In the genomic region with DNA sequence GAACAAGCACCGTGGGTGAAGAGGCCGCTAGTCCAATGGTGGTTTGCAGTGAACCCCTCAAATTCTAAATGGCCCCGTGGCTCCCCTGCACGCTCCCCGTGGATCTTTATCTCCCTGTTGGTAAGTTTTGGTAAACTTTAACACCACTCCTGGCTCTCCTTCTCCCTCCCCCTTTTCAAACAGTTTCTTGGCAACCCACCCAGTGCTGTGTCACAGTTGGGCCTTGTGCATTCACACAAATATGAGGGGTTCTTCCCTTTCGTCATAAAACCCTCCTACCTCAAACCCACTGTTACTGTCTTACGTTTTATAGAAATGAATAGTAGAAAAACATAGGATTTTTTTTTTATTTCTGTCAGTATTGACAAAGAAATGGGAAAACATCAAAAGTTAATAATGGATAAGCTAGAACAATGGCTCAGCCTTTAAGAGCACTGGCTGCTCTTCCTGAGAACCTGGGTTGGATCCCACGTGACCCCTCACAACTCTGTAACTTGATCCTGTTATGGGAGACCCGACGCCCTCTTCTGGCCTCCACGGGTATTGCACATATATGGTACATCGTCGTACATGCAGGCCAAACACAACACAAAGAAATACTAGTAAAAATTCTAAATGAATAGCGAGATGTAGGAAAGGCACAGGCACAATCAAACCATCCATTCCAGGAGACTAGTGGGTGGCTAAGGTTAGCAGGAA, we compare ENCODE assay signal across 15 mouse cellular contexts.
A peak's percentile ranks its signal among the peaks of the same experiment; 100 is the strongest.
DNase-seq lines count a peak whose midpoint lies in the region; ATAC-seq and TF ChIP-seq lines count a peak whose summit lies in the region.
"Had no signal": no experiment of that assay in that cellular context is flagged by ENCODE, and none has a peak within 500 bp of the region (broad histone marks: within the 10 kb centered on the region; RNA-seq: fewer than 3 reads in every experiment).

No protein-coding gene starts in this region.

- no peak overlapping the region for H3K4me3 ChIP-seq in cerebellum, adult 2 months (replicated peaks; ENCODE audit: insufficient read depth, low read depth, low read length)
- no peak overlapping the region for H3K4me3 ChIP-seq in liver, embryonic 12.5 days
- H3K4me3 ChIP-seq: limb, embryonic 12.5 days; neural tube, embryonic 15.5 days had no signal

- POLR2A ChIA-PET in Patski (lab: Charles Lee), result no interaction called here

- no peak overlapping the region for H3K4me2 ChIP-seq in liver, embryonic 12.5 days
- H3K4me2 ChIP-seq: limb, embryonic 12.5 days; midbrain, embryonic 11.5 days; neural tube, embryonic 15.5 days had no signal

- CTCF ChIA-PET in Patski (lab: Charles Lee), result interaction anchor here (1.2 kb wide), 1 partner anchor 13 kb away, joined by 3 read pairs; no protein-coding TSS in a partner anchor

- TF ChIP-seq POLR2A in cerebellum, adult 2 months (IDR thresholded peaks at IDR 0.05; ENCODE audit: borderline replicate concordance, insufficient read depth, low read length), result no peak

- in situ Hi-C loops in Patski (cut with MboI; ENCODE audit: low pct_unique_long_range_greater_than_20kb), result no loop called here

- 0 out of 2 replicates have a peak, but pooled peaks have one; percentile 8 for TF ChIP-seq CTCF in cerebellum, adult 2 months (IDR thresholded peaks at IDR 0.05; ENCODE audit: borderline replicate concordance, insufficient read depth, low read depth, low read length)
- peak; percentile 54 for TF ChIP-seq CTCF in Patski (IDR thresholded peaks at IDR 0.05)

- no peak overlapping the region for H3K9ac ChIP-seq in liver, embryonic 12.5 days
- H3K9ac ChIP-seq: limb, embryonic 12.5 days; neural tube, embryonic 15.5 days had no signal

- H3K9me3 ChIP-seq in liver, embryonic 12.5 days (replicated peaks), result no peaks in the 10 kb centered on the region
- H3K9me3 ChIP-seq: limb, embryonic 12.5 days; neural tube, embryonic 15.5 days had no signal

- no peak for DNase-seq in cerebellum, adult 2 months
- no peak for DNase-seq in cerebellum, adult 18-20 months
- peak; percentile 17 for DNase-seq in liver
- DNase-seq in Patski (ENCODE audit: low read depth, low spot score), result no peak
- DNase-seq in spleen, adult 18-20 months, result no peak
- DNase-seq: adrenal gland, adult 8-10 months; cerebellum, postnatal 14 days; gastrocnemius, postnatal 25 days; heart, postnatal 4 days had no signal

- H3K36me3 ChIP-seq in liver, embryonic 12.5 days, result no peaks in the 10 kb centered on the region
- H3K36me3 ChIP-seq: limb, embryonic 12.5 days; neural tube, embryonic 15.5 days had no signal

- no peak for ATAC-seq in liver, embryonic 12.5 days
- no peak for ATAC-seq in Patski
- ATAC-seq in megakaryocyte progenitor cell, adult 5-6 weeks (replicated peaks; ENCODE audit: poor library complexity), result peak; percentile 49; the same call in 1 of the 2 replicates
- ATAC-seq in activated CD4-positive, CD25-positive, alpha-beta regulatory T cell, adult 4 months, result no peak

- H3K27me3 ChIP-seq in cerebellum, adult 2 months (ENCODE audit: control insufficient read depth, insufficient read depth, low read length), result no peaks in the 10 kb centered on the region
- H3K27me3 ChIP-seq in liver, embryonic 12.5 days (replicated peaks), result no peaks in the 10 kb centered on the region
- H3K27me3 ChIP-seq in Patski, result no peaks in the 10 kb centered on the region
- H3K27me3 ChIP-seq: limb, embryonic 12.5 days; neural tube, embryonic 15.5 days had no signal

- 79% methylated on average over 14 of the region's 14 CpGs for WGBS in cerebellum, adult 2 months
- WGBS in liver, embryonic 12.5 days (ENCODE audit: insufficient replicate concordance), result 65% methylated on average over 14 of the region's 14 CpGs

- no peaks in the 10 kb centered on the region for H3K4me1 ChIP-seq in cerebellum, adult 2 months (ENCODE audit: control insufficient read depth, insufficient read depth, low read length)
- no peaks in the 10 kb centered on the region for H3K4me1 ChIP-seq in liver, embryonic 12.5 days

- no peak overlapping the region for H3K27ac ChIP-seq in cerebellum, adult 2 months (ENCODE audit: insufficient read depth, low read length)
- H3K27ac ChIP-seq in liver, embryonic 12.5 days, result no peak overlapping the region
- H3K27ac ChIP-seq: limb, embryonic 12.5 days; neural tube, embryonic 15.5 days had no signal
